Mouse (Mus musculus): ENCODE measurements at regions not wholly inside any gene's neighbourhood (a gene's known extent, or its start where the extent isn't known, plus 50 kb on each side); places are given as distances from the start of the nearest gene placed in this dataset.

- TF ChIP-seq GATA1 (IDR thresholded peaks at IDR 0.05; ENCODE audit: borderline replicate concordance, low read length) = no peak
- no peak for TF ChIP-seq FLI1 (IDR thresholded peaks at IDR 0.05; ENCODE audit: low read length)
Observed at GRCm38 (mm10) chr15:6000816-6001215, 298.8 kb upstream of the Dab2 start.

Measured in megakaryocyte, embryonic 14.5 days (primary cell).